Mouse (Mus musculus) midbrain, embryonic 11.5 days (tissue): Measurements from ENCODE around the gene Efna5. TPM values are rescaled to one million over a fixed set of nuclear protein-coding genes. Genes with fewer than 3 reads are reported as not detected.

Experiments used
- ATAC-seq: fragments of 200-750 bp; cut with Nextera tagmentation; 2 replicates; pipeline ENCODE4 v1.8.0; 2017; ENCODE audit warnings: moderate TSS enrichment, moderate library complexity; ENCODE audit not compliant: low FRiP score
- DNase-seq: peaks from one replicate; pipeline ENCODE4 v3.0.0; 2015; ENCODE audit warnings: low spot score; ENCODE audit errors: missing footprints
- H3K27ac ChIP-seq: fragments of 300-500 bp; sonication (generic); 2 replicates; pipeline ENCODE4 v1.5.1; 2014; ENCODE audit warnings: low read depth, low read length
- H3K27me3 ChIP-seq: fragments of 300-500 bp; sonication (generic); 2 replicates; pipeline ENCODE4 v1.6.1; 2014; ENCODE audit warnings: mild to moderate bottlenecking, low read length, moderate library complexity, mixed read lengths; ENCODE audit not compliant: control insufficient read depth, insufficient read depth
- H3K36me3 ChIP-seq: fragments of 300-500 bp; sonication (generic); 2 replicates; pipeline ENCODE4 v1.6.1; 2014; ENCODE audit warnings: mild to moderate bottlenecking, low read length, moderate library complexity, mixed read lengths; ENCODE audit not compliant: control insufficient read depth, insufficient read depth
- H3K4me1 ChIP-seq: fragments of 300-500 bp; sonication (generic); 2 replicates; pipeline ENCODE4 v1.6.1; 2014; ENCODE audit warnings: low read length; ENCODE audit not compliant: control insufficient read depth, insufficient read depth
- H3K4me2 ChIP-seq: fragments of 300-500 bp; sonication (generic); 2 replicates; pipeline ENCODE4 v1.6.1; 2014; ENCODE audit warnings: mild to moderate bottlenecking, moderate library complexity
- H3K4me3 ChIP-seq: fragments of 300-500 bp; sonication (generic); 2 replicates; pipeline ENCODE4 v1.5.1; 2014; ENCODE audit warnings: low read depth, low read length
- H3K9ac ChIP-seq: fragments of 300-500 bp; sonication (generic); 2 replicates; pipeline ENCODE4 v1.6.1; 2014; ENCODE audit warnings: low read length
- H3K9me3 ChIP-seq: fragments of 300-500 bp; sonication (generic); 2 replicates; pipeline ENCODE4 v1.6.1; 2016; ENCODE audit warnings: low read length; ENCODE audit not compliant: control insufficient read depth
- WGBS: fragments of 180-500 bp; shearing (Covaris S2); extraction: QIAGEN DNeasy Blood & Tissue Kit; methylation state at CpG from one replicate; pipeline ENCODE4 v1.1.7; 2014; 5-methylcytosine and 5-hydroxymethylcytosine counted together
- polyA plus RNA-seq: library from polyadenylated mRNA; unstranded; fragments of >200 nt; fragmentation: Nextera tagmentation; extraction: Ambion mirVana; gene quantifications from 2 replicates; pipeline ENCODE4 v1.2.1, GENCODE M21; 2014

The Efna5 gene
- polyA plus RNA-seq, 1 experiment from 2014 or later = 72.5 TPM

DNA sequence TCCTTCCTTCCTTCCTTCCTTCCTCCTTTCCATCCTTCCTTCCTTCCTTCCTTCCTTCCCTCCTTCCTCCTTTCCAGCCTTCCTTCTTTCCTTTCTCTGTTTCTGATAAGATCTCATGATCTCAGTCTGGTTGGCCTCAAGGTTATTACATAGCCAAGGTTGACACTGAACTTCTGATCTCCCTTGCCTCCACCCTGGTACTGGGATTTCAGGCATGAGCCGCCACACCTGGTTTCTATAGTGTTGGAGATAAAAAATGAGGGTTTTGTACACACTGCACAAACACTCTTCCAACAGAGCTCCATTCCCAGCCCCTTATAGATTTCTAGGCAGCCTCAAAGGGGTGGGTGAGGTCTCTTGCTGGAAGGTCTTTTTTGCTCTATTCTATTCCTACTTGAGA lies 315.5 kb downstream of the Efna5 start:
- WGBS = 96% methylated on average over 1 of the region's 1 CpGs
- H3K27ac ChIP-seq = no peak overlapping the region
- ATAC-seq = no peak

GRCm38 (mm10) chr17:62562439-62562838 lies 318.7 kb downstream of the Efna5 start:
- no peak for DNase-seq
- H3K4me1 ChIP-seq = no peaks in the 10 kb centered on the region
- no peaks in the 10 kb centered on the region for H3K27me3 ChIP-seq
- H3K9ac ChIP-seq = no peak overlapping the region
- no peak overlapping the region for H3K27ac ChIP-seq
- H3K9me3 ChIP-seq = no peaks in the 10 kb centered on the region
- 89% methylated on average over 7 of the region's 7 CpGs for WGBS
- H3K4me2 ChIP-seq = no peak overlapping the region
- H3K36me3 ChIP-seq = no peaks in the 10 kb centered on the region
- ATAC-seq = no peak
- H3K4me3 ChIP-seq = no peak overlapping the region

More for the DNA sequence above, 315.5 kb downstream of the Efna5 start:
- Histone ChIP-seq H3K4me2 (no peak overlapping the region), H3K36me3 (no peaks in the 10 kb centered on the region), H3K27me3 (no peaks in the 10 kb centered on the region), H3K9ac (no peak overlapping the region), H3K4me1 (no peaks in the 10 kb centered on the region), H3K9me3 (no peaks in the 10 kb centered on the region), H3K4me3 (no peak overlapping the region)
- no peak for DNase-seq

- H3K4me1 ChIP-seq = peaks cover 3% of the 10 kb centered on the region; the same call in 1 of the 2 replicates
- no peak for ATAC-seq
These were observed 323.9 kb downstream of the Efna5 start for GRCm38 (mm10) chr17:62557215-62557614.

More at GRCm38 (mm10) chr17:62557215-62557614, 323.9 kb downstream of the Efna5 start:
- H3K4me2 ChIP-seq = no peak overlapping the region
- H3K9ac ChIP-seq = no peak overlapping the region
- no peaks in the 10 kb centered on the region for H3K9me3 ChIP-seq
- H3K27ac ChIP-seq = no peak overlapping the region
- 57% methylated on average over 6 of the region's 6 CpGs for WGBS
- H3K27me3 ChIP-seq = no peaks in the 10 kb centered on the region
- no peak overlapping the region for H3K4me3 ChIP-seq
- H3K36me3 ChIP-seq = no peaks in the 10 kb centered on the region
- DNase-seq = no peak
